Mouse (Mus musculus) kidney, embryonic 16.5 days (tissue): Measurements from ENCODE around the gene Plekhg6. TPM values are rescaled to one million over a fixed set of nuclear protein-coding genes. Genes with fewer than 3 reads are reported as not detected.
A peak's percentile ranks its signal among the peaks of the same experiment; 100 is the strongest.

ENCODE experiments used
- ATAC-seq: fragments of 200-750 bp; cut with Nextera tagmentation; 2 replicates; pipeline ENCODE4 v1.8.0; 2017; ENCODE audit warnings: moderate TSS enrichment; ENCODE audit not compliant: low FRiP score, low TSS enrichment
- H3K27ac ChIP-seq: fragments of 300-500 bp; sonication (generic); 2 replicates; pipeline ENCODE4 v1.5.1; 2014; ENCODE audit warnings: low read length
- H3K27me3 ChIP-seq: fragments of 300-500 bp; sonication (generic); 2 replicates; pipeline ENCODE4 v1.6.1; 2014; ENCODE audit warnings: low read length, control low read depth, mixed read lengths; ENCODE audit not compliant: insufficient read depth
- H3K36me3 ChIP-seq: fragments of 300-500 bp; sonication (generic); 2 replicates; pipeline ENCODE4 v1.6.1; 2014; ENCODE audit warnings: low read length, control low read depth, mixed read lengths; ENCODE audit not compliant: insufficient read depth
- H3K4me1 ChIP-seq: fragments of 300-500 bp; sonication (generic); 2 replicates; pipeline ENCODE4 v1.6.1; 2014; ENCODE audit warnings: low read length, control low read depth, mixed read lengths; ENCODE audit not compliant: insufficient read depth
- H3K4me2 ChIP-seq: fragments of 300-500 bp; sonication (generic); replicated peaks from 2 replicates; pipeline ENCODE4 v1.6.1; 2014; ENCODE audit warnings: low read depth, low read length
- H3K4me3 ChIP-seq: fragments of 300-500 bp; sonication (generic); 2 replicates; pipeline ENCODE4 v1.5.1; 2014; ENCODE audit warnings: mild to moderate bottlenecking, low read length
- H3K9ac ChIP-seq: fragments of 300-500 bp; sonication (generic); replicated peaks from 2 replicates; pipeline ENCODE4 v1.6.1; 2014; ENCODE audit warnings: low read length
- H3K9me3 ChIP-seq: fragments of 300-500 bp; sonication (generic); 2 replicates; pipeline ENCODE4 v1.6.1; 2016; ENCODE audit warnings: low read length, control low read depth
- WGBS: fragments of 180-500 bp; shearing (Covaris S2); extraction: QIAGEN DNeasy Blood & Tissue Kit; methylation state at CpG from one replicate; pipeline ENCODE4 v1.1.7; 2014; 5-methylcytosine and 5-hydroxymethylcytosine counted together
- polyA plus RNA-seq: library from polyadenylated mRNA; unstranded; fragments of >200 nt; fragmentation: Nextera tagmentation; extraction: Ambion mirVana; gene quantifications from 2 replicates; pipeline ENCODE4 v1.2.1, GENCODE M21; 2015

The Plekhg6 gene
- polyA plus RNA-seq, 1 experiment from 2014 or later, result 4.9 TPM

GRCm38 (mm10) chr6:125338791-125339660 lies 41.6 kb downstream of the Plekhg6 start:
- H3K9ac ChIP-seq, result 0 out of 2 replicates have a peak overlapping the region, but pooled peaks have one; percentile 16
- H3K4me3 ChIP-seq, result no peak overlapping the region
- H3K27me3 ChIP-seq, result no peaks in the 10 kb centered on the region
- H3K9me3 ChIP-seq, result no peaks in the 10 kb centered on the region
- H3K36me3 ChIP-seq, result no peaks in the 10 kb centered on the region
- no peak overlapping the region for H3K4me2 ChIP-seq
- WGBS, result 66% methylated on average over 9 of the region's 9 CpGs
- H3K4me1 ChIP-seq, result peaks cover 18% of the 10 kb centered on the region
- H3K27ac ChIP-seq, result peak overlapping the region; percentile 82; the same call in 1 of the 2 replicates
- no peak for ATAC-seq

DNA sequence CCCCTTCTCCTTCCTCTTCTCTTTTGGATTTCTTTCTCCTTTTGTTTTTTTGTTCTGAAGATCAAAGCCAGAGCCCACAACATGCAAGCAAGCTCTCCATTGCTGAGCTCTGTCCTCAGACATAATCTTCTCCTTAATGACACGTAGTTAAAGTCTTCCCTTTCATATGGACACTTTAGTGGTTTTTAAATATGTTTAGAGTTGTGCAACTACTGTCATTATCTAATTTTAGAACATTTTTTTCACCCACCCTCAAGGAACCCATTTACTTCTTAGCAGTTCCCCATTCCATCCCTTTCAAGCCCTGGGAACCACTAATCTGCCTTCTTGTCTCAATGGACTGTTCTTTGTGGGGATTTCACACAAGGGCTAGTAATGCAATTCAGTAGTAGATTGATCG lies 46.2 kb downstream of the Plekhg6 start:
- H3K9ac ChIP-seq, result no peak overlapping the region
- no peak overlapping the region for H3K27ac ChIP-seq
- H3K4me1 ChIP-seq, result peaks cover 3% of the 10 kb centered on the region
- H3K4me3 ChIP-seq, result no peak overlapping the region
- no peak for ATAC-seq
- H3K4me2 ChIP-seq, result no peak overlapping the region
- no peaks in the 10 kb centered on the region for H3K27me3 ChIP-seq
- WGBS, result 58% methylated on average over 2 of the region's 2 CpGs
- H3K36me3 ChIP-seq, result no peaks in the 10 kb centered on the region
- no peaks in the 10 kb centered on the region for H3K9me3 ChIP-seq

DNA sequence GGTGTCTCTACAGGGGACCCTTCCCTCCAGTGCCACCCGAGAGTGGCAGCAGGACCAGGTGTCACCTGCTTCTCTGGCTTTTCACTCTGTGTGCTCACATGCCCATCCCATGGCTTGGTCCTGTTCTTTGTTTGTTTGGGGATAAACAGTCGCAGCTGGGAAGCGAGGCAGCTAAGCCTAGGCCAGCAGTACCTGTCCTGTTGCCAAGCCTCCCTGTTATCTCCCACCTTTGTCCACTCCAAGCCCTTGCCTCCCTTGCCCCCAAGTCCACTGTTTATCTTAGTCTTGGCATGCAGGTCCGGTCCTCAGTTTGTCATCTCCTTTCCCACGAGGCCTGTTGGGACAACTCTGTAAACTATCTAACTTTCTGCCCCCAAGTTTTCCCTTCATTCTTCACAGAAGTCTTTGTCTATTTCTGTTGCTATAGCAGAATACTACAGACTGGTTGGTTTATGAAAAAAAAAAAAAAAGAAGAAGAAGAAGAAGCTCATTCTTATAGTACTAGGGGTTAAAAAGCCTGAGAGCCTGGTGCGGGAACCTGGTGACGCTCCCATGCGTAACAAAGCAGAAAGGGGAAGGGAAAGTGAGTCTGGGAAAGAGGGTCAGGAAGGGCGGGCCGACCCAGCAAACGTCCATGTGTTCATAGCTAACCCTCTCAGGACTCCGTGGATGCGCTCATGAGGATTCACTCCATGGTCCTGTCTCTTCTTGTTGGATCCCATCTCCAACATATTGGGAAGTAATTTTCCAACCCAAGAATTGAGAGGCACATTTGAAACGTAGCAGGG lies 47.3 kb downstream of the Plekhg6 start:
- no peak for ATAC-seq
- WGBS, result 74% methylated on average over 14 of the region's 14 CpGs

GRCm38 (mm10) chr6:125330626-125331326 lies 49.8 kb downstream of the Plekhg6 start:
- Histone ChIP-seq H3K4me3 (peak overlapping the region; percentile 61), H3K27ac (peak overlapping the region; percentile 64), H3K27me3 (no peaks in the 10 kb centered on the region), H3K4me1 (peaks cover 3% of the 10 kb centered on the region; the same call in 1 of the 2 replicates), H3K9ac (peak overlapping the region; percentile 73), H3K36me3 (no peaks in the 10 kb centered on the region), H3K9me3 (no peaks in the 10 kb centered on the region), H3K4me2 (peak overlapping the region; percentile 76)
- peak; percentile 92 for ATAC-seq
- WGBS, result under 1% methylated on average over 39 of the region's 39 CpGs

More for the DNA sequence above, 47.3 kb downstream of the Plekhg6 start:
- no peak overlapping the region for H3K9ac ChIP-seq
- H3K27ac ChIP-seq, result no peak overlapping the region
- no peaks in the 10 kb centered on the region for H3K36me3 ChIP-seq
- peaks cover 3% of the 10 kb centered on the region; the same call in 1 of the 2 replicates for H3K4me1 ChIP-seq
- no peak overlapping the region for H3K4me2 ChIP-seq
- H3K4me3 ChIP-seq, result no peak overlapping the region
- no peaks in the 10 kb centered on the region for H3K9me3 ChIP-seq
- no peaks in the 10 kb centered on the region for H3K27me3 ChIP-seq

DNA sequence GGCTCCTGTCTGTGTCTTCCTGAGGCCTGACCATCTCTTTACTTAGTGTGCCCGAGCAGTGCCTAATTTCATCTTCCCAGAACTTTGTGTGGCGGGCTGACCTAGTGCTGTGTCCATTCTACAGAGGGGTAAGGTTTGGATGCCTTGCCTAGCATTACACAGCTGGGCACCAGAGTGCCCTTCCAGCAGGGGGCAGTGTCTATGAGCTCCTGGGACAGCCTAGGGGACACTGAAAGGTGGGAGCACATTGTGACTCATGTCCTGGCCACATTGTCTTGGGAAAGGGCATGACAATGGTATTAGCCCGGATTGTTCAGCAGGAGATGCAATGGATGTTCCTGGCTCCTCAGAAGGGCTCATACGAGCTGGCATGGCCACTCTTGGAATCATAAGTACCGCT lies 52.4 kb downstream of the Plekhg6 start:
- H3K9ac ChIP-seq, result no peak overlapping the region
- 0 out of 2 replicates have a peak, but pooled peaks cover under 1% of the 10 kb centered on the region for H3K27me3 ChIP-seq
- 81% methylated on average over 5 of the region's 5 CpGs for WGBS
- no peak overlapping the region for H3K4me3 ChIP-seq
- no peaks in the 10 kb centered on the region for H3K9me3 ChIP-seq
- no peak for ATAC-seq
- no peaks in the 10 kb centered on the region for H3K36me3 ChIP-seq
- H3K27ac ChIP-seq, result no peak overlapping the region
- peaks cover 3% of the 10 kb centered on the region; the same call in 1 of the 2 replicates for H3K4me1 ChIP-seq
- H3K4me2 ChIP-seq, result no peak overlapping the region

DNA sequence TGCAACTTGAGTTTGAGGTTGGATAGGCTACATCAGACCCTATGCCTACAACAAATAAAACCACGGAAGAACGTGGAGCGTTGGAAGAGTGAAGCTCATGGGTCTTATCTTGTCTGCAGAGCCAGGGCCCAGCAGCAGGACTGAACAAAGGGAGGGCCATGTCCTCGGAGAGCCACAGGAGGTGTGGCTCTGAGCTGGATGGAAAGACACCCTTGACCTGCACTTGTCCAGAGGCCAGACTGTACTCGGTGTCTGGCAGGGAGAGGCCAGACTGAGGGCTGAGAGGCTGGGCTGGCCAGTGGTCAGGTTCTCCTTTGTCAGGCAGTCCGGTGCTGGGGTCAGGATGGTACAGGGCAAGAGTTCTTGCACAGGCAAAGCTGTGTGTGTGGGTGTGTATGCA lies 55.3 kb downstream of the Plekhg6 start:
- Histone ChIP-seq H3K27ac (no peak overlapping the region), H3K9me3 (no peaks in the 10 kb centered on the region), H3K27me3 (peaks cover 26% of the 10 kb centered on the region), H3K4me1 (peaks cover 4% of the 10 kb centered on the region; the same call in 1 of the 2 replicates), H3K9ac (no peak overlapping the region), H3K4me3 (no peak overlapping the region), H3K36me3 (no peaks in the 10 kb centered on the region), H3K4me2 (no peak overlapping the region)
- peak; percentile 16; the same call in 1 of the 2 replicates for ATAC-seq
- WGBS, result 56% methylated on average over 6 of the region's 6 CpGs

GRCm38 (mm10) chr6:125323547-125323946 lies 57.0 kb downstream of the Plekhg6 start:
- no peak overlapping the region for H3K4me2 ChIP-seq
- WGBS, result 49% methylated on average over 6 of the region's 6 CpGs

DNA sequence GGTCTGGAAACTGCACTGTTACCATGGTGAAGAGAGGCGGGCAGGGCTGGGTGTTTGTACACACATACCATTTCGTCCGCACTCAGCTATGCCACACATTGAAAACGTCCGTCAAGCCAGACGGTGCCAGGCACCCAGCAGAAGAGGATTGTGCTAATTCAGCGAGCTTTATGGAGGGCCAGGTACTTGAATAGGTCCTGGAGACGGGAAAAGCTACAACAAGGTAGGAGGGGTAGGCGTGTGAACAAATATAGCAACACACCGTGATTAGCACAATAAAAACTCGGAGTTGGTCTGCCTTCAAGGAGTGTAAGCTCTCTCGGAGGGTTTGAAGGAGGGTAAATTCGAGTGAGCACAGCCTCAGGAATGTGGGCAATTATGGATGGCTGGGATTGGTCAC lies 57.8 kb downstream of the Plekhg6 start:
- ATAC-seq, result no peak

More at GRCm38 (mm10) chr6:125323547-125323946, 57.0 kb downstream of the Plekhg6 start:
- Histone ChIP-seq H3K9ac (no peak overlapping the region), H3K9me3 (no peaks in the 10 kb centered on the region), H3K4me1 (0 out of 2 replicates have a peak, but pooled peaks cover 4% of the 10 kb centered on the region), H3K27me3 (peaks cover 28% of the 10 kb centered on the region), H3K4me3 (no peak overlapping the region), H3K27ac (no peak overlapping the region), H3K36me3 (no peaks in the 10 kb centered on the region)
- ATAC-seq, result no peak

More for the DNA sequence above, 57.8 kb downstream of the Plekhg6 start:
- Histone ChIP-seq H3K4me3 (0 out of 2 replicates have a peak overlapping the region, but pooled peaks have one; percentile 0), H3K36me3 (no peaks in the 10 kb centered on the region), H3K4me2 (peak overlapping the region; percentile 8; the same call in 1 of the 2 replicates), H3K4me1 (0 out of 2 replicates have a peak, but pooled peaks cover 4% of the 10 kb centered on the region), H3K27me3 (peaks cover 28% of the 10 kb centered on the region), H3K27ac (no peak overlapping the region), H3K9ac (no peak overlapping the region), H3K9me3 (no peaks in the 10 kb centered on the region)
- 53% methylated on average over 13 of the region's 13 CpGs for WGBS
